Comparison of ENCODE assay signal across 19 mouse cellular contexts in the genomic region with DNA sequence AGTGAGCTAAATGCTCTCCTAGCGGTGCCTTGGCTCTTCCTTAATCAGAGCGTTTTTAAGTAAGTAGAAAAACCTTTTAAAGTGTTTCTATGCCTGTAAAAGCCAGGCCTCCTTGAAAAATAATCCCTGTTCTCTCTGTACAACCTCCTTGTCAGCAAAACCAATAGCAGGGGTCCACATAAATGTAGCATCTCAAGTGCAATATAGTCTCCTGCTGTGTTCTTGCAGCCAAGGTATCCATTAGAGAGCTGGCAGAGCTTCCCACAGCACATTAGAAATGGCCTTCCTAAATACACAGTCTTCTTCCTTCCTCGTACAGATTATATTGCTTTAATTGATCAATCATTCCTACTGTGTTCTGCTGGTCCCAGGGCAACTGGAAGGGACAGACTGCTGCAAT.
"Had no signal": no experiment of that assay in that cellular context is flagged by ENCODE, and none has a peak within 500 bp of the region (broad histone marks: within the 10 kb centered on the region; RNA-seq: fewer than 3 reads in every experiment).

No protein-coding gene starts in this region.

- H3K27me3 ChIP-seq: limb, embryonic 13.5 days; liver, embryonic 13.5 days; midbrain, embryonic 15.5 days; neural tube, embryonic 13.5 days had no signal

- H3K4me3 ChIP-seq: layer of hippocampus, adult 2 months; limb, embryonic 10.5 days; limb, embryonic 13.5 days; liver, embryonic 13.5 days; midbrain, embryonic 15.5 days; myocyte; neural tube, embryonic 13.5 days had no signal

- H3K9ac ChIP-seq: limb, embryonic 13.5 days; liver, embryonic 13.5 days; midbrain, embryonic 15.5 days; neural tube, embryonic 13.5 days had no signal

- H3K4me1 ChIP-seq: limb, embryonic 10.5 days; limb, embryonic 13.5 days; liver, embryonic 13.5 days; midbrain, embryonic 15.5 days; neural tube, embryonic 13.5 days had no signal

- H3K27ac ChIP-seq: kidney, postnatal 0 days; layer of hippocampus, adult 2 months; limb, embryonic 10.5 days; limb, embryonic 13.5 days; liver, embryonic 13.5 days; midbrain, embryonic 15.5 days; neural tube, embryonic 13.5 days had no signal

- H3K9me3 ChIP-seq: limb, embryonic 10.5 days; limb, embryonic 13.5 days; liver, embryonic 13.5 days; midbrain, embryonic 15.5 days; neural tube, embryonic 13.5 days had no signal

- ATAC-seq: intestine, postnatal 0 days; midbrain, embryonic 15.5 days had no signal

- H3K36me3 ChIP-seq: limb, embryonic 10.5 days; limb, embryonic 13.5 days; liver, embryonic 13.5 days; midbrain, embryonic 15.5 days; neural tube, embryonic 13.5 days had no signal

- DNase-seq: kidney, adult 2 months; kidney, postnatal 25 days; layer of hippocampus, adult 9-11 months; liver, embryonic 13.5 days; lung, adult 2 months; lung, postnatal 14 days; lung, postnatal 4 days; right cerebral cortex, postnatal 4 days; thymus, adult 18-20 months; thymus, postnatal 36 days had no signal

- H3K4me2 ChIP-seq: limb, embryonic 13.5 days; liver, embryonic 13.5 days; midbrain, embryonic 11.5 days; midbrain, embryonic 15.5 days; neural tube, embryonic 13.5 days had no signal
